Mouse (Mus musculus) adrenal gland, postnatal 4 days (tissue): ENCODE results near the gene Myo1h. TPM values are rescaled to one million over a fixed set of nuclear protein-coding genes. Genes with fewer than 3 reads are reported as not detected.
A peak's percentile ranks its signal among the peaks of the same experiment; 100 is the strongest.

Source experiments
- DNase-seq, 2 experiments: peaks; one replicate each; pipeline ENCODE4 v3.0.0; 2021 to 2022; ENCODE audit warnings: low spot score in 2 of 2, mixed read lengths in 2 of 2
- long read RNA-seq, 2 experiments: library from polyadenylated mRNA; stranded (forward); transcript quantifications; one replicate each; pipeline ENCODE4 v2.0.0; 2021
- total RNA-seq, 2 experiments: library from RNA; stranded (reverse); gene quantifications; 2 replicates each; pipeline ENCODE4 v1.2.3; 2021

Gene Myo1h
- 1 to 10 TPM; 1.2 to 1.5 TPM for total RNA-seq
- long read RNA-seq, experiment 1: 0 reads
- long read RNA-seq, experiment 2, partial matches to known transcripts: 1 of 3 reads
- long read RNA-seq, experiment 2, other reads (novel, unspliced or antisense): 2 of 3 reads

- DNase-seq: no peak
These were observed at the start of gene Myo1h for GRCm38 (mm10) chr5:114288874-114289273. Gene Myo1h (plus strand): TSS chr5:114289166.

GRCm38 (mm10) chr5:114239737-114240136 lies 49.2 kb upstream of the Myo1h start:
- no peak for DNase-seq

GRCm38 (mm10) chr5:114246465-114246864 lies 42.5 kb upstream of the Myo1h start:
- no peak for DNase-seq

DNA sequence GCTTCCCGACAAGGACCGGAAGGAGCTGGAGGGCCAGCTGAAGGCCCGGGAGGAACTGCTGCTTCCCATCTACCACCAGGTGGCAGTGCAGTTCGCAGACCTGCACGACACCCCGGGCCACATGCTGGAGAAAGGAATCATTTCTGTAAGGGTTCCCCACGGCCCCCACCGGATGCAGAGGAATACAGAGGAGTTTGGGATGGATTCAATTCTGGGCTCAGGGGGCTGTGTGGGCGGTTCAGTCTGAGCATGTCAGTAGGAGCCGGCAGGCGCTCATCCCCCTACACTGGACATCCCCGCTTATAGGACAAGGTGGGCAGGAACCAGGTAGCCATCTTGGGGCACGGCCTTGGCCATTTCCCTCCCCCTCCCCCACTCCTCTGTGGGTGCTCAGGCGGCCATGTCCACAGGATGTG lies 40.8 kb upstream of the Myo1h start:
- peak; percentile 24 to 49 for DNase-seq

GRCm38 (mm10) chr5:114259495-114259894 lies 29.5 kb upstream of the Myo1h start:
- DNase-seq: no peak

DNA sequence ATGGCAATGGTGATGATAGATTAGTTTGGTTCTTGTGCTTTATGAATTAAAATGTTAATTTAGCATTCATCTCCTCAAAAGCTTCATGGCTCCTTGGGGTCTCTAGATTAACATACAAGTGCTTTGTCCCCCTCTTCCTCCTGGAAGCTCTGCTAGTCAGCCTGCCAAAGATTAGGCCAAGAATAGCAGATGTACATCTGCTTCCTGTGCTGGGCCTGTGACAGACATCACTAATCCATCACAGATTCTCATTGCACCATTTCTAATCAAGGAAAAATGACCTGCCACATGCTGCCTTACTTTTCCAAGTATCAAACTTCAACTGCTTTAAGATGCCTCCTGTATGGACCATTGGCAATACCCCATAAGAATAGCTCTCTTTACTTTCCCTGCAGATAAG lies 27.5 kb upstream of the Myo1h start:
- no peak for DNase-seq

DNA sequence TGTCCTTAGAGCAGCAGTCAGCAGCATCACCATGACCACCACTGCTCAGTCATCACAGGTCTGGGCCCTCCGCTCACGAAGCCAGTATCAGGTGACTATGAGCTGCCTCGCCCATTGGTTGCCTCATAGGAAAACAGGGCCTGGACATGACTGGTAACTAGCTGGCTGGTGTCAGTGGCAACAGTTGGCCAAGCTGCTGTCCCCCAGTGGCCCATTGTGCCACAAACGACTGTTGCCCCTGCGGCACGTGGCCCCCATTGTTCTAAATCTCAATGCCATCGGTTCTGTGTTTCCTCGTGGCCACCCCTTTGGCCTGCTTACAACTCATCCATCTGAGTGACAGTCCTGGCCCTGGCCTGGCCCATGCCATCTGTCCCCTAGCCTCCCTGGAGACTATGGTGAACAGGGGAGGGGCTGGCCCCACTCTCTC lies 24.9 kb upstream of the Myo1h start:
- no peak for DNase-seq

GRCm38 (mm10) chr5:114264791-114265190 lies 24.2 kb upstream of the Myo1h start:
- DNase-seq: no peak

- no peak for DNase-seq
These were observed 20.3 kb upstream of the Myo1h start for GRCm38 (mm10) chr5:114268646-114269045.

GRCm38 (mm10) chr5:114269499-114269898 lies 19.5 kb upstream of the Myo1h start:
- DNase-seq: no peak

DNA sequence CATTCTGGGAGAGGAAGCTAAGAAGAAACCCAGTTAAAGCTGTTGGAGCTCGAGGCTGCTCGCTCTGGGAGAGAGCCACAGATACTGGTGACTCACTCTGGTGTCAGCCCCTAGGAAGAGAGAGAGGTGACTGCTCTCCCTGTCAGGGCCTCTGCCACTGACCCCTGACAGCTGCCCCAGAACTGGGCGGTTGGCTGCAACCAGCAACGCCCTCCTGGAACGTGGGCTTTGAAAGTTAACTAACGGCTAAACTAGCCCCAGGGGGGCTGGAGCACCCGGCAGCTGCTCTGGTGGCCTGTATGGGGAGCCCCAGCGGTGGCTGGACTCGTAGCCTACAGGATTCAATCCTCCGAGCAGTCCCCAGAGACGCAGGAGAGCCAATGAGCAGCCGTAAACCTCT lies 19.0 kb upstream of the Myo1h start:
- DNase-seq: no peak

- no peak for DNase-seq
These were observed 15.1 kb upstream of the Myo1h start, which contains the start of gene Foxn4 for GRCm38 (mm10) chr5:114273693-114274402. Gene Foxn4 (minus strand): TSS chr5:114273807.

GRCm38 (mm10) chr5:114275339-114275738 lies 13.6 kb upstream of the Myo1h start:
- no peak for DNase-seq

DNA sequence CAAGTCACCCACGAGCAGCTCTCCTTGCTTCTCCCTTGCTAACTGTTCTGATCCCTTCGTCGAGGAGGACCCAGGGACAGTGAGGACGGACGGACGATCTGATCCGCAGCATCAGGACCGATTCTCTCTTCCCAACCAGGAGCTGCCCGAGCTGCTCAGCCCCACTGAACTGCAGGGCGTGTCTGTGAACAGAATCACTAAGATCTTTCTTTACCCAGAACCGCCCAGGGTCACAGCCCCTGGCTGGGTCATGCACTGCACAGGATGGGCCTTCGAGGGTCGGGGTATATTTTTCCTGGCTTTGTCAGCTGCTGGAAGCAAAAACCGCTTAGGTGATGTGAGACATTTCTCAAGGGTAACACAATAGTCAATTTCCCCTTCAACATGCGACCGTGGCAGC lies 13.0 kb upstream of the Myo1h start:
- DNase-seq: no peak

DNA sequence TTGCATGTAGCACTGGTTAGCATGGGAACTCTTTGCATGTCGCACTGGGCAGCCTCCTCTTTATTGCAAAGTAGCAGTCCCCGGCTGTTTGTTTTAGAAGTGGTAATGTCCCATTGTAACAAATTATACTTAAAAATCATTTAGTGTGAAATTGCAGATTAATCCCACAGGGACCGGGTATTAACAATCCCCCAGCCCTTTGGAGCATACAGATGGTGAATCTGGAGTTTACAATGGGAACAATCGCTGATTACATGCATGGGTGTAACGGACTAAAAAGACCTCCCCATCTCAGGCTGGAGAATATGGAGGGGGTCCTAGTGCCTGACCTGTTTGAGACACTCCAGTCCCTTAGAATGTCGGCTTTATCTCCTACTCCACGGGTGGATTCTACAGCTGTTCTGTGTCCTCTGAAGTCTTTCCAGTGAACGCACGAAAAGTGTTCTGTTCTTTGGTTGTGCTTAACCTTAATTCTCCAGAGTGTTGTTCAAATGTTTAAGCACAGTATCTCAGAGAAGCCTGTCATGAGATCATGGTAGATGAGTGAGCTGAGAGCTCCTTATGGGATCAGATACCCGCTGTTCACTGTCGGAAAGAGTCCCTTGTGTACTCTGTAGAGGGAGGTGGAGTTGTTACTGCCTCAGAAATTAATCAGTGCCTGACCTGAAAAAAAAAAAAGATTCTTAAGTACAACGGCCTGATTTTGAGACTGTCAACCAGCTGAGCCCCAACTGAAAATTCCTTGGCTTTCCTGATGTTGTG lies 9.4 kb upstream of the Myo1h start:
- no peak for DNase-seq

DNA sequence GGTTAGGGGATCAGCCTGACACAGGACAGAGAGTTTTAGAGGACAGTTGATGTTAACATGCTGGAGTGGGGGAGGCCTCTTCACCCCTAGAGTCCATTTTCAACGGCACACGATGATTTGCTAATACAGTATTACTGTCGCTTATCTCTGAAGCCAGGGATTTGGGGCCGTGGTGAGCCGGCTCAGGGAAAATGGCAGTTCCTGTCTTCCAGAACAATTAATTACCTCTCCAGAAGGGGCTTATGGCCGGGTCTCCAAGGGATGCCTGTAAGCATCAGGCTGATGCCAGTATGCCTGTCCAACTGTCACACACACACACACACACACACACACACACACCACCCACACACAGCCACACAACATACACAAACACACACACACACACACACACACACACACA lies 6.6 kb upstream of the Myo1h start:
- no peak for DNase-seq

DNA sequence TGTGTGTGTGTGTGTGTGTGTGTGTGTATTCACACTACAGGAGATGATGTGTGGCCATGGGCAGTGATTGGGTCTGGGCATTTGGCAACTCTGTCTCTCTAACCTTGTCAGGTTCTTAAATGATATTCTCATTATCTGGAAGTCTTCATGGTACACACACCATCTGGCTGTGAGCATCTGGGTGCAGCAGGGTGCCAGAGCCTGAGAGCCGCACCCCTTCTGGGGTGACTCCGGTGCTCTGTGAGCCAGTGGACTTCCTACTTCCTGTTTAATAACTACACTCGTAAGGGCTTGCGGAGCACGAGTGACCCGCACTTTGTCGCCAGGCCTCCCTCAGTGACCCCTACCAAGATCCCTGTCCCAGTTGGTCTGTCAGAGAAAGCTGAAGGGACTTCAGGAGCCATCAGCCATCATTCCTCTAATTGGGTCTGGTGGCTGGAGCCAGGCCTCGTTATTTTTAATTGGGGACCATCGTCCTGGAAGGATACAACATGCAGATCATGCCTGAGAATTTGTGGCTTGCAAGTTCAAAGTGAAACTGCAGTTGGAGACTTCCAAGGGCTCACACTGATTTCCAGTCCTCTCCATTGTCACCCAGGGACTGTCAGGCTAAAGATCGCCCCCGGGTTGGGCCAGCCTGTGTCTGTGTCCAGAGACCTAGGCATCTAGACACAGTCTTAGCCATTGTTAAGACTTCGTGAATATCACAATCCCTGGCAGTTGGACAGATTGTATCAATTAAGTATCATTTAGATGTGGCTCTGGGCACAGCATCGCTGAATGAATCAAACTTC lies 4.2 kb upstream of the Myo1h start:
- DNase-seq: no peak

GRCm38 (mm10) chr5:114285398-114285700 lies 3.6 kb upstream of the Myo1h start:
- no peak for DNase-seq

- DNase-seq: no peak
These were observed 2.9 kb upstream of the Myo1h start for GRCm38 (mm10) chr5:114286102-114286501.

- DNase-seq: no peak
These were observed 1.9 kb upstream of the Myo1h start for GRCm38 (mm10) chr5:114286872-114287571.

- no peak for DNase-seq
These were observed 570 bp upstream of the Myo1h start for GRCm38 (mm10) chr5:114288396-114288795.
